Mouse (Mus musculus) layer of hippocampus, adult 9-10 months (tissue): Measurements from ENCODE around the gene Tinag.
"Not testable (repeated sequence)": the region's sequence is repeated elsewhere in the genome, so short reads cannot be mapped to it uniquely, and the experiment has no call there.

Experiments used
- DNase-seq: peaks from one replicate; pipeline ENCODE4 v3.0.0; 2022; ENCODE audit warnings: low spot score

Gene Tinag

GRCm38 (mm10) chr9:77045585-77045984 lies at the start of gene Tinag:
Tinag (minus strand) TSS chr9:77045794.
- DNase-seq, result no peak

- not testable (repeated sequence) for DNase-seq
Observed at GRCm38 (mm10) chr9:77083221-77083620, 37.6 kb upstream of the Tinag start.

GRCm38 (mm10) chr9:77071676-77072075 lies 26.1 kb upstream of the Tinag start:
- DNase-seq, result no peak

GRCm38 (mm10) chr9:77056611-77057010 lies 11.0 kb upstream of the Tinag start:
- DNase-seq, result no peak

- no peak for DNase-seq
Observed at GRCm38 (mm10) chr9:77054426-77055193, 9.0 kb upstream of the Tinag start.

GRCm38 (mm10) chr9:77051406-77051805 lies 5.8 kb upstream of the Tinag start:
- DNase-seq, result no peak

GRCm38 (mm10) chr9:77049669-77050068 lies 4.1 kb upstream of the Tinag start:
- DNase-seq, result no peak

- DNase-seq, result no peak
Observed at GRCm38 (mm10) chr9:77046067-77046715, 597 bp upstream of the Tinag start.

- DNase-seq, result no peak
Observed at GRCm38 (mm10) chr9:77035361-77035760, 10.2 kb downstream of the Tinag start.

GRCm38 (mm10) chr9:77032430-77033154 lies 13.0 kb downstream of the Tinag start:
- DNase-seq, result no peak

- DNase-seq, result no peak
Observed at GRCm38 (mm10) chr9:77025271-77025670, 20.3 kb downstream of the Tinag start.

- DNase-seq, result no peak
Observed at GRCm38 (mm10) chr9:77018935-77019334, 26.7 kb downstream of the Tinag start.

- no peak for DNase-seq
Observed at GRCm38 (mm10) chr9:76996021-76996420, 49.6 kb downstream of the Tinag start.

- no peak for DNase-seq
Observed at GRCm38 (mm10) chr9:76989946-76990345, 55.6 kb downstream of the Tinag start.

- no peak for DNase-seq
Observed at GRCm38 (mm10) chr9:76934813-76935212, 110.8 kb downstream of the Tinag start.

- no peak for DNase-seq
Observed at GRCm38 (mm10) chr9:76915093-76915661, 130.4 kb downstream of the Tinag start.
